Mouse (Mus musculus) c-Kit-positive CD71-negative TER-119-negative erythroid progenitor cells, embryonic 14.5 days (primary cell): ENCODE results near the gene Rufy1.

ENCODE experiments used
- DNase-seq: peaks from one replicate; pipeline ENCODE4 v3.0.0-alpha.2; 2013; ENCODE audit warnings: low read depth

Rufy1 gene

DNA sequence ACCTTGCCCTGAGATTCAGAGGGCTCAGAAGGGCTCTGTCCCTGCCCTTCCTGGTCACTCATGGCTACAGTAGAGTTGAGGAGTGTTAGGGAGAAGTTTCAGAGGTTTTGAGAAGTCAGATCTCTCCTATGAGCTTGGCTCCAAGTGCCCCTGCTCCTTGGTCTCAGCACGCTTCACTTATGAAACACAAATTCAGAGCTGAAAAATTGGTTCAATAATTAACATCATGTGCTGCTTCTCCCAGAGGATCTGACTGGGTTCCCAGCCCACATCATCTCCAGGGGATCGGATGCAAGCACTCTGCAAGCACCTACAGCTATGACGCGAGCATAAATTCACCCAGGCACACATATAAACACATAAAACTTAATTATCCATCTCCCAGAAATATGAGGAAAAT, 4.9 kb downstream of the Rufy1 start:
- DNase-seq: no peak

- DNase-seq: peak; percentile 83
Observed at GRCm38 (mm10) chr11:50421934-50422780, 8.8 kb downstream of the Rufy1 start.

GRCm38 (mm10) chr11:50421461-50421860, 9.5 kb downstream of the Rufy1 start:
- no peak for DNase-seq

- no peak for DNase-seq
Observed at GRCm38 (mm10) chr11:50417856-50418255, 13.1 kb downstream of the Rufy1 start.

- DNase-seq: no peak
Observed at GRCm38 (mm10) chr11:50415563-50416241, 15.2 kb downstream of the Rufy1 start.

- no peak for DNase-seq
Observed at GRCm38 (mm10) chr11:50407235-50407634, 23.7 kb downstream of the Rufy1 start.

- no peak for DNase-seq
Observed at GRCm38 (mm10) chr11:50403367-50404014, 27.4 kb downstream of the Rufy1 start.

DNA sequence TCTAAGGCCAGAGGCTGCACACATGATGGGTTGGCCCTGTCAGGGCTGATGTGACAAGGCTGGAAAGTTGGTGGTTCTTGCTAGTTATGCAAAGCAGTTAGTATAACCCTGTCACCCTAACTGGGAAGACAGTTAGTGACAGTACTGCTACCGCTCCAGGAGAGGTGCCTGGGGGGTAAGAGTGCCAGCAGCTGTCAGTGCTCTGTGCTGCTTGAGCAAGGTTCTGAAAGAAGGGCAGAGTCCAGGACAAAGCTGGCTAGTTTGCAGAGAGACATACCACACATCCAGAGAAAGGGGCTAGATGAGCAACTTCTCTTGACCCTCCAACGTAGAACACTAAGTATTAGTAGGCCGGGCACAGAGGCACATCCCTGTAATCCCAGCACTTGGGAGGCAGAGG, 28.4 kb downstream of the Rufy1 start:
- no peak for DNase-seq

GRCm38 (mm10) chr11:50398803-50399202, 32.1 kb downstream of the Rufy1 start:
- no peak for DNase-seq

DNA sequence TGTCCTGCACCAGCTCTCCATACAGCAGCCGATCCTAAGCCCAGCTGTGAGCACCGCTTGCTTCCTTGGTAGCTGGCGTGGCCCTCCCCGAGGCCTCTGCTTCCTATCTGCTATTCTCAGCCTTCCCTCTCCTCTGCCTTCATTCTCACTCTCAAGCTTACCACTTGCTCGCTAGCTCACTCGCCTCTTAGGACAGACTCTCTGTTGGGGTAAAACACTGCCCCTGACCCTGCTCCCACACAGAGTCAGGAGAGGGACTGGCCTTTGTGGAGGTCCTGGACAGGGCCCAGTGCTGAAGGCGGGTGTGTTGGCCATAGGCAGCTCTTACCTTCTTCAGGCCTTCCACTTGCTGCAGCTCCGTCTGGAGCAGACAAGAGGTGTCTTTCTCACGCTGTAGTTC, 33.6 kb downstream of the Rufy1 start:
- DNase-seq: no peak

DNA sequence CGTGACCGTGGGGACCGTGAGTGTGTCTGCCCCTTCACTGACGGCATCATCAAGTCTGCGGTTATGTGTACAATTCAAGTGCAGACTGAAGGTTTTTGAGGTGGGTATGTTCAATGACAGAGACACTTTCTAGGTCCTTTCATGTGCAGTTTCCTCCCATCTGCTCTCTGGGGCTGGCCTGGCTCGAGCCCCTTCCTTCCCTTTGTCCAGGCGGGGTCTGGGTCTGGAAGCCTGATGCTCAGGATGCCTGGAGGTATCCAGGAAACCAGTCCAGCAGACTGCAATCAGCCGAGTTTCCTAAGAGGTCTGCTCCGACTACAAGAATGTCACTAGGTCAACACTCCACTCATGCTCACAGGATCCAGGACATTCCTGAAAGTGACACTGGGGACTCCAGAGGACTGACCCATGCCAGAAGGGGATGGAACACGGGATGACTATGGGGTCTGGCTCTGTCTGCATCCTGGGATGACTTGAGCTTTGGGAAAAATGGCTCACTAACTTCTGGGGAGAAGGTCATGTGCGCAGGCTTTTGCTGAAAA, 34.1 kb downstream of the Rufy1 start:
- DNase-seq: no peak

DNA sequence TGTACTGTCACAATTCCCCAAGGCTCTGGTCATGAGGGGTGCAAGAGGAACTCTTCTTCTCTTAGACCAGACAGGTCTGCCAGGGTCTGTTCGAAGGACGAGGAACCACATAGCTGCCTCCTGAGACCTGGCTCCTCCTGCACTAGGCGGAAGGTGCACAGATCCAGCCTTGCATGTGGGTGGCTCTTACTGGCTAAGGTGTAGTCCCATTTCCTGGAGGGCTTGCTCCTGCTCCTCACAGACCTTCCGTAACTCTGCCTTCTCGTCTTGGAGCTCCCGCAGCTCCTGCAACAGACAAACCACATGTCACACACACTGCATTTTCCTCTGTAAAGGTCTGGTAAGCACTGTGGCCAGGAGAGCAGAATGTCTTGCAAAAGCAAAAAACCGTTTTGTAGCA, 36.2 kb downstream of the Rufy1 start:
- DNase-seq: no peak

DNA sequence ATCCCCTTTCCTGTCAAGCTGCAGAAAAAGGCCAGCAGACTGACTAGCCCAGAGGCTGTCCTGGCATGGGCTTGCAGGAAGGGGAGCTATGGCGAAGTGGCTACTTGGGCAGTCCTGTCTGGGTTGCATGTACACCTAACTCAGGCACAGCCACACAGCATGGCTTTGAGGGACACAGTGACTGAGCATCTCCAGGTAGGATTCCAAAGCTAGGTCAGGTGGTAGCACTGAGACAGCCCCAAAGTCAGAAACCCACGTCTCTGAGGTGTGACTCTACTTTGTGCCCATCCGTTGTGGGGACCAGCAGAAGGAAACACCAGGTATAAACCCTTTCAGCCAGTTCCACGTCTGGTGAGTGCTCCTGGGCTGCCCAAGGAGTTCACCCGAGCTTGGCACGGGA, 37.6 kb downstream of the Rufy1 start:
- DNase-seq: no peak

DNA sequence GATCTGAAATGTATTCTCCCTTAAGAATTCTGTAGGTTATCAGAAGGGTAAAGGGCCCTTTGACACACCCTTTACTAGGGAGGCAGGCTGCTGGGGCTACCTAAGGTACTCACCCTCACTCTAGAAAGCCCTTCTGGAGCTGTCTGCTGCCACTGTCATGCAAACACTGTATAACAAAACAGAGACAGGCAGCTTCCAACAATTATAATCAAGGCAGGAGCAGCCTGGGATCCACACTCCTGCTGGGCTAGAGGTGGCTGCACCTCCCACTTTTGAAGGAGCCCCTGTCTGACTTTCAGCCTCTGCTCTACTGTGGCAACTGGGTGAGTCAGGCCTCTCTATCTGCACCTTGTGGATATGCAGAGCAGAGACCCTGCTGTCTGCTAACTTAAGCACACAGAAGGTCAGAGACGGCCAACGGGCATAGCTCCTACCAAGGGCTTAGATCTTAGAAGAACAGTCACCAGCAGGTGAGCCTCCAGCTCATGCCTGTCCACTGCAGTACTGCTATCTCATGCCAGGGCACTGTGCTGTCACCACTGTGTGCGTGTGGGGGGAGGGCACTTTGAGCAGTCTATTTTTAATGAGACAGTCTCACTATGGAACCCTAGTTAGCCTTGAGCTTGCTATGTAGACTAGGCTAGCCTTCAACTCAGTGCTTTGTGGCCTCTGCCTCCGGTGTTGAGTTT, 39.5 kb downstream of the Rufy1 start:
- no peak for DNase-seq

DNA sequence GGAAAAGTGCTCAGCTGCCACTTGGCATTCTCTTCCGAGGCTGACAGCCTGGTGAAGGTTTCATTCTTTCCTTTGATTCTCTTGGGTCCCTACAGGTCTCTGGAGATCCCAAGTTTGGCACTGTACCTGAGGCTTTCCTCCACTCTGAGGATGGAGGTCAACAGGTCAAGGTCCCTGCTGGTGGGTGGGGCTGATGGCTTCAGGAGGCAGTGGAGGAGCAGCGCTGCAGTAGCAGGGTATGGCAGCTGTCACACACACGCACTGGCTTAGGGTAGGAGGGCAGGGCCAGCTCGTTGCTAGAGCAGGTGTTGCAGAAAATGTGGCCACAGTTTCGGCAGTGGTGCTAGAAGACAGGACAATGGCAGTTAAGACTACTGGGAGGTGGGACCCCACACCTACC, 41.3 kb downstream of the Rufy1 start:
- no peak for DNase-seq

DNA sequence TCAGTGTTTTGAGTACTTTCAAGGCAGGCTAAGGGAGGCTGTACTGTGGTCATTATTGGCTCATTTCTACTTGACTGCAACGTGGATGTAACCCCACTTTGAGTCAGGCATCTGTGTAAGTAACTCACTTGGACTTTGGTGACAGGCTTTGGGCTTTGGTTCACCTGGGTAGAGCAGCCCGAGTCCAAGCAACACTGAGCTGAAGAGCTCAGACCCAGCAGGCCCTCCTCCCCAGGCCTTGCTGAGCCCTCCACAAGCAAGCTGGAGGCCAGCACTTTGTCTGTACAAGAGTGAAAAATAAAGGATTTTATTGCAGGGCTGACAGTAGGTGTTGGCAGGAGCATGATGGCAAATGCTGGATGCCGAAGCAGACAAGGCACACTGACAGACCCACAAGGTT, 41.9 kb downstream of the Rufy1 start:
- DNase-seq: no peak

DNA sequence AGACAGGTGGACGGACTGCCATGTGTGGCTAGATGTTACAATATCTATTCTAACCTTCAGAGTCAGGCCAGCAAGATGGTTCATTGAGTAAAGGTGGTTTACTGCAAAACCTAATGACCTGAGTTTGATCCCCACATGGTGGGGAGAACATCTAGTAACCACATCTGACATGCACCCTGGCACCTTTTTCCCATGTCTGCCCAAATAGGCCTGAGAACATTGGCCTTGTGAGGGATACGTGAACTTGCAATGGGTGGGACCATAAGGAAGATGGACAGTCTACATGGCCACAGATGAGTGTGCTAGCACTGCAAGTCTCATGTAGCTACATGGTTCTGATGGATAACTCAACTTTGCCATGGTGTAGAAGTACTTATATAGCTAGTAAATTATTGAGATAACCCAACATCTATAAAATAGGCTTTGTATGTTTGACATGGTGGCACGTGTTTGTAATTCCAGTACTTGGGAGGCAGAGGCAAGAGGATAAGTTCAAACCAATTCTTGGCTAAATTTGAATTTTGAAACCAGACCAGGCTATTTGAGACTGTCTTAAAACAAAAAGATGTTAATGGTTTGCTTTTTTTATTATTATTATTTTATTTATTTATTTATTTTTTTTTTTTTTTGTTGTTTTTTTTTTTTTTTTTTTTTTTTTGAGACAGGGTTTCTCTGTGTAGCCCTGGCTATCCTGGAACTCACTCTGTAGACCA, 42.6 kb downstream of the Rufy1 start:
- no peak for DNase-seq

- DNase-seq: no peak
Observed at GRCm38 (mm10) chr11:50387697-50388096, 43.2 kb downstream of the Rufy1 start.

DNA sequence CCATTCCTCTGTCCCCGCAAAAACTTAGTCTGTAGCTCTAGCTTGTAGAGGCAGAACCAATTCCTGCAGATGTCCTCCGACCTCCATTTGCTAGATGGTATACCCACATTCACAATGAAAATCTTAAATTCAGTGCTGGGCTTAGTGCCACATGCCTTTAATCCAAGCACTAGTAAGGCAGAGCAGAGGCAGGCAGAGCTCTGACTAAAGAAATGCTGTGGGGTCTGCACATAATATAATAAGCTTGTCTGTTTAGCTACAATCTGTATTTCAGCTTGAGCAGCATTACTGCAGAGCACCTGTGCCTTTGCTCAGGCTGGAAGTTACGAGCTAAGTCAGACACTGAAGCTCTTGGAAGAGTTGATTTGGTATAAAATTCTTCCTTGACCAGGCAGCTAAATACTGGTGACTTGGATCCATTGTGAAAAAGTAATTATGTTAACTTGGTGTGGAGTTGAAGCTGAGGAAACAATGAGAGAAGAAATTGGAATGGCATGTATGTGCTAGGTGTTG, 43.7 kb downstream of the Rufy1 start:
- DNase-seq: no peak

DNA sequence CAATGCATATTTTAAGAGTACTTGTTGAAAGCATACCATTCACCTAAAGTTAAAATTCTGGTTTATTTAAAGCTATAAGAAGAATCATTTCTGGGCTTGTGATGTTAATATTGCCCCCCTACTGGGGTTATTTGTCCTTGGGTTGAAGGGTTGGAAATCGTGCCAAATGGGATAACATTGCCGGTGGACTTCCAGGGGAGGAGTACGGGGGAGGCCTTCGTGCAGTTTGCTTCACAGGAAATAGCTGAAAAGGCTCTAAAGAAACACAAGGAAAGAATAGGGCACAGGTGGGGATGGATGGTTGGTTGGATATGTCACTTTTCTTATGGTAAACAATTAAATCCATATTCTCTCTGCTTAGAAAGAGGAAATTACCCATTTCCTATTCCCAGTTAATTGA, 49.6 kb downstream of the Rufy1 start:
- DNase-seq: no peak

DNA sequence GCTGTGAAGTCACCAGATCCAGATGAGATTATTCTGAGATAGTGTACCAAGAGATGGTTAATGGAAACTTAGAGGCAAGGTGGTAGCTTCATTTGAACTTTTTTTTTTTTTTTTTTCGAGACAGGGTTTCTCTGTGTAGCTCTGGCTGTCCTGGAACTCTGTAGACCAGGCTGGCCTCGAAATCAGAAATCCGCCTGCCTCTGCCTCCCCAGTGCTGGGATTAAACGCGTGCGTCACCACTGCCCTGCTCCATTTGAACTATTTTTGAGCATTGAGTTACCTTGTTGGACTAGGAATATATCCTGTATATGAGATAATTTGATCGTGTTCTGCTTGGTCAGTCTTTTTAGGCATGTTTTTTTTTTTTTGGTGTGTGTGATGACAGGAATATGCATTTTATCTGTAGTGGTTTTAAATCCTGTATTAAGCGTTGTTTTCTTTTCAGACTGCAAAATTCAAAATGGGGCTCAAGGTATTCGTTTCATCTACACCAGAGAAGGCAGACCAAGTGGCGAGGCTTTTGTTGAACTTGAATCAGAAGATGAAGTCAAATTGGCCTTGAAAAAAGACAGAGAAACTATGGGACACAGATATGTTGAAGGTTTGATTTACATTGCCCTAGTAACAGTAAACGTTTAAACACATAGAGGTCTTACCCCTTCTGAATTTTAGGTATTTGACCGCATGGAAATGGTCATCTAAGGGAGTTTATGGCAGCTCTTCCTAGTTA, 51.7 kb downstream of the Rufy1 start:
- DNase-seq: no peak
